9 mouse cellular contexts compared by ENCODE assay signal in the genomic region with DNA sequence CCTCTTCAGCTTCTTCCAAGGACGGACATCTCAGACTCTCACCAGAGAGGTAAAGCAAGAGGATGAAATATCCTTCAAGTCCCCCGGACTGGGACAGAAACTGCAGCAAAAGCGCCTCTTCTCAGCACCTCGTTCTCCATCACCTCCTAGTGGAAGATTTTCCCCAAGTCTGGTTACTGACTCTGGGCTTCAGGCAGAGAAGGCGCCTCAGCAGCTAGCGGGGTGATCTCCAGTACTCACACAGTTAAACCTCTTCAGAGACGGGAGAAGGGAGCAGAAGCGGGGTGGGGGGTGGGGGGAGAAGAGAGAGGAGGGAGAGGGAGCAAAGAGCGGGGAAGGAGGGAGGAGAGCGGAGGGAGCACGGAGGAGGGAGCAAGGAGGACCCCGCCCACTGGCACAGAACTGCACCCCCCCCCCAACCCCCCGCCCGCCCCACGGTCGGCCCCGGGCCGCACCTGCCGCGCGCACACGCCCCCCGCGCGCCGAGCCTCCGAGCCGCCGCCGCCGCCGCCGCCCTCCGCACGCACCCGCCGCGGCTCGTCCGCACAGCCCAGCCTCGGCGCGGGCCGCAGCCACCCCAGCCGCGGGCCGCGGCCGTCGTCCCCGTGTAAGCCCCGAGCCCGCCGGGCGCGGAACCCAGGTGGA. TPM values are rescaled to one million over a fixed set of nuclear protein-coding genes. Genes with fewer than 3 reads are reported as not detected.
DNase-seq lines count a peak whose midpoint lies in the region; ATAC-seq and TF ChIP-seq lines count a peak whose summit lies in the region.
"Had no signal": no experiment of that assay in that cellular context is flagged by ENCODE, and none has a peak within 500 bp of the region (broad histone marks: within the 10 kb centered on the region; RNA-seq: fewer than 3 reads in every experiment).

No protein-coding gene starts in this region.

- no peaks in the 10 kb centered on the region for H3K9me3 ChIP-seq in neural tube, embryonic 15.5 days (replicated peaks)

- WGBS in liver, adult 2 months: 2% methylated on average over 33 of the region's 56 CpGs
- 0% methylated on average over 11 of the region's 56 CpGs for WGBS in neural tube, embryonic 15.5 days

- no peak for TF ChIP-seq POLR2A in liver, adult 2 months (IDR thresholded peaks at IDR 0.05; ENCODE audit: extremely low read depth, insufficient read depth, low read length)

- no peak overlapping the region for H3K9ac ChIP-seq in liver, adult 2 months (ENCODE audit: low read depth, low read length)
- peak overlapping the region; percentile 84 for H3K9ac ChIP-seq in neural tube, embryonic 15.5 days (replicated peaks)

- H3K79me2 ChIP-seq in liver, adult 2 months (ENCODE audit: control insufficient read depth, insufficient read depth, low read length): no peaks in the 10 kb centered on the region

- no peaks in the 10 kb centered on the region for H3K4me1 ChIP-seq in liver, adult 2 months (ENCODE audit: control insufficient read depth, insufficient read depth, low read length)
- H3K4me1 ChIP-seq in neural tube, embryonic 15.5 days: peaks cover 23% of the 10 kb centered on the region

- H3K27me3 ChIP-seq in liver, adult 2 months (ENCODE audit: control insufficient read depth, insufficient read depth, low read length): peaks cover 6% of the 10 kb centered on the region; the same call in 1 of the 2 replicates
- no peaks in the 10 kb centered on the region for H3K27me3 ChIP-seq in neural tube, embryonic 15.5 days (replicated peaks)

- no peaks in the 10 kb centered on the region for H3K36me3 ChIP-seq in liver, adult 2 months (ENCODE audit: control insufficient read depth, insufficient read depth, low read length)
- no peaks in the 10 kb centered on the region for H3K36me3 ChIP-seq in neural tube, embryonic 15.5 days

- peak overlapping the region; percentile 27; the same call in 1 of the 2 replicates for H3K4me3 ChIP-seq in liver, adult 2 months (ENCODE audit: insufficient read depth, low read depth, low read length)
- peak overlapping the region; percentile 83 for H3K4me3 ChIP-seq in neural tube, embryonic 15.5 days (replicated peaks)
- H3K4me3 ChIP-seq: erythroblast, embryonic 14.5 days had no signal

- peak overlapping the region; percentile 73 for H3K4me2 ChIP-seq in neural tube, embryonic 15.5 days

- TF ChIP-seq CTCF in liver, adult 2 months (IDR thresholded peaks at IDR 0.05; ENCODE audit: low read depth, low read length): no peak

- peak; percentile 95 for ATAC-seq in neural tube, embryonic 15.5 days (ENCODE audit: low FRiP score)
- ATAC-seq in megakaryocyte-erythroid progenitor cell, adult 5-6 weeks (replicated peaks; ENCODE audit: low FRiP score, low TSS enrichment, poor library complexity, severe bottlenecking): no peak
- ATAC-seq in CD4-positive, CD25-positive, alpha-beta regulatory T cell, adult 4 months: no peak

- H3K27ac ChIP-seq in liver, adult 2 months (replicated peaks; ENCODE audit: insufficient read depth, low read depth, low read length): no peak overlapping the region
- H3K27ac ChIP-seq in neural tube, embryonic 15.5 days (replicated peaks): peak overlapping the region; percentile 98

- DNase-seq in WW6 (ENCODE audit: low read depth, low spot score): peak; percentile 40
- peak; percentile 81 to 84 for DNase-seq in cerebellum, postnatal 14 days
- peak; percentile 44 to 60 for DNase-seq in frontal cortex, postnatal 36 days (ENCODE audit: low spot score in 2 of 2)
- peak; percentile 3 to 53 for DNase-seq in kidney, postnatal 25 days
- DNase-seq in liver, adult 2 months (ENCODE audit: extremely low read depth, low read depth, low spot score): no peak

RNA-seq across cellular contexts. Expression of a gene that starts 0.7 kb away (rescaled TPM):
- under 0.01 TPM in 1 of 2 replicates, not detected in the other for total RNA-seq in liver, adult 2 months (2014; rRNA removed)
- not detected in 2 replicates for polyA plus RNA-seq in liver, adult 2 months (2012; rRNA removed)
- 59.0 and 76.0 TPM in 2 replicates for polyA plus RNA-seq in neural tube, embryonic 15.5 days (2015; fragmentation: Nextera tagmentation; extraction: Ambion mirVana)
- not detected in 2 replicates for total RNA-seq in megakaryocyte-erythroid progenitor cell, adult 5-6 weeks (2014; fragmentation: Nextera tagmentation)
- not detected in 2 replicates for total RNA-seq in megakaryocyte-erythroid progenitor cell, adult 5-6 weeks (2017)
- polyA plus RNA-seq in CD4-positive, CD25-positive, alpha-beta regulatory T cell, adult 4 months (2017; shearing (Covaris generic)): not detected
- polyA plus RNA-seq: erythroblast, embryonic 14.5 days had no signal

Comparison
In these comparisons a context has a peak if more than half of its experiments do, and no peak if none do; other contexts are left out.
1. RNA of a gene that starts 0.7 kb away (polyA plus RNA-seq): 59.0 to 76.0 TPM in neural tube, embryonic 15.5 days; not detected in CD4-positive, CD25-positive, alpha-beta regulatory T cell, adult 4 months and not detected in liver, adult 2 months; every median in the first group is over 10 times any median in the second.